Mouse (Mus musculus): Measurements from ENCODE around the gene Fbxw16. TPM values are rescaled to one million over a fixed set of nuclear protein-coding genes. Genes with fewer than 3 reads are reported as not detected.
A peak's percentile ranks its signal among the peaks of the same experiment; 100 is the strongest.
"Not testable (repeated sequence)": the region's sequence is repeated elsewhere in the genome, so short reads cannot be mapped to it uniquely, and the experiment has no call there.

Fbxw16 gene
- not detected in 2 replicates for polyA plus RNA-seq (2012; rRNA removed)

DNA sequence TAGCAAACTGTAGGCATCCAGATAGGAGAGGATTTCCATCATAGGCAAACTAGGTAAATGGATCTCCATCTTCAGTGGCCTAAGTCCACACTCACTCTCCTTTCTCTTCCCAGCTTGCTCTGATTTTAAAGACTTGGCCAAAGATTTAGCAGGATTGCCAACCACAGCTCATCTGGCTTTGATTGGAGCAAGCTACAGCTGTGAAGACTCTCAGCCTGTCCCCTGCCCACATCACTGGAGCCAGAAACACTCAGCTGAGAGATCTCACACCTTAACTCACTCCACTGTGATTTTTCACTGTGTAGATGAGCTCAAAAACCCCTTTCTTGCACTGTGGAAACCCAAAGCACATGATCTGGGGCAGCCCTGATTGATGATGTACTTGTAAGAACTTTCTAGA, at the start of gene Fbxw16:
Gene Fbxw16 (minus strand): TSS at position 101 of the 400 bp plus-strand sequence.
- no peaks in the 10 kb centered on the region for H3K36me3 ChIP-seq (ENCODE audit: control insufficient read depth, insufficient read depth, low read length)

DNA sequence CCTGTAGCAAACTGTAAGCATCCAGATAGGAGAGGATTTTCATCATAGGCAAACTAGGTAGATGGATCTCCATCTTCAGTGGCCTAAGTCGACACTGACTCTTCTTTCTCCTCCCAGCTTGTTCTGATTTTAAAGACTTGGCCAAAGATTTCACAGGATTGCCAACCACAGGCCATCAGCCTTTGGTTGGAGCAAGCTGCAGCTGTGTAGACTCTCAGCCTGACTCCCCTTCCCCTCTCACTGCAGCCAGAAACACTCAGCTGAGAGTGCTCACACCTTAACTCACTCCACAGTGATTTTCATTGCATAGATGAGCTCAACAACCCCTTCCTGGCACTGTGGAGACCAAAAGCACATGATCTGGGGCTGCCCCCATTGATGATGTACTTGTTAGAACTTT, 46.8 kb upstream of the Fbxw16 start, which contains the start of gene Fbxw19:
Gene Fbxw19 (minus strand): TSS at position 101 of the 400 bp plus-strand sequence.
- H3K27ac ChIP-seq (ENCODE audit: insufficient read depth, low read depth, low read length); H3K27me3 ChIP-seq (replicated peaks; ENCODE audit: control insufficient read depth, insufficient read depth, low read length); DNase-seq; H3K4me3 ChIP-seq (ENCODE audit: insufficient read depth, low read depth, low read length); H3K4me1 ChIP-seq (ENCODE audit: control insufficient read depth, insufficient read depth, low read length); H3K36me3 ChIP-seq (ENCODE audit: control insufficient read depth, insufficient read depth, low read length): not testable (repeated sequence)
- WGBS: 74% methylated on average over 1 of the region's 1 CpGs

More for the DNA sequence above, at the start of gene Fbxw16:
- no peak within 1 kb of the TSS for H3K4me3 ChIP-seq (ENCODE audit: insufficient read depth, low read depth, low read length)
- no peaks in the 10 kb centered on the region for H3K4me1 ChIP-seq (ENCODE audit: control insufficient read depth, insufficient read depth, low read length)
- no peak for DNase-seq
- TF ChIP-seq CTCF (conservative IDR thresholded peaks at IDR 0.05; ENCODE audit: insufficient read depth, insufficient read length, low read depth, low read length) (no peak), POLR2A (IDR thresholded peaks at IDR 0.05; ENCODE audit: low read depth, low read length) (no peak)
- H3K27me3 ChIP-seq (replicated peaks; ENCODE audit: control insufficient read depth, insufficient read depth, low read length): no peaks in the 10 kb centered on the region
- H3K27ac ChIP-seq (ENCODE audit: insufficient read depth, low read depth, low read length): no peak within 1 kb of the TSS

DNA sequence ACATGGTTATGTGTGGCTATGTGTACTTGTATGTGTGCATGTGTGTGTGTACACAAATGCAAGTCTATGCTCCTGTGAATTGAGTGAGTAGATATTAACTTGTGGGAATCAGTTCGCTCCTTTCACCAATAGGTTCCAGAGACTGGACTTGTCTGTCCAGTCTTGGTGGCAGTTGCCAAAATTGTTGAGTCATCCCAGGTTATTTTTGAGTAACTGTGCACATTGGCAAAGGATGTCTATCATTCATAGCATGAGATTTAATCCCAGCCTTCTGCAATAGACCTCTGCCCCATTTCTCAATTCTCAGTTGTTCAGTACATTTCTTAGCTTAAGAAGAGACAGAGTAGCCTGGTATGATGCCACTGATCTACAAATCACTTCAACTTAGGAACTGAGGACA, 16.0 kb downstream of the Fbxw16 start:
- TF ChIP-seq POLR2A (IDR thresholded peaks at IDR 0.05; ENCODE audit: low read depth, low read length) (no peak), CTCF (conservative IDR thresholded peaks at IDR 0.05; ENCODE audit: insufficient read depth, insufficient read length, low read depth, low read length) (no peak)
- 89% methylated on average over 1 of the region's 1 CpGs for WGBS
- no peak overlapping the region for H3K27ac ChIP-seq (ENCODE audit: insufficient read depth, low read depth, low read length)
- H3K27me3 ChIP-seq (replicated peaks; ENCODE audit: control insufficient read depth, insufficient read depth, low read length): no peaks in the 10 kb centered on the region
- DNase-seq: peak; percentile 3
- H3K4me1 ChIP-seq (ENCODE audit: control insufficient read depth, insufficient read depth, low read length): no peaks in the 10 kb centered on the region
- no peaks in the 10 kb centered on the region for H3K36me3 ChIP-seq (ENCODE audit: control insufficient read depth, insufficient read depth, low read length)
- no peak overlapping the region for H3K4me3 ChIP-seq (ENCODE audit: insufficient read depth, low read depth, low read length)

DNA sequence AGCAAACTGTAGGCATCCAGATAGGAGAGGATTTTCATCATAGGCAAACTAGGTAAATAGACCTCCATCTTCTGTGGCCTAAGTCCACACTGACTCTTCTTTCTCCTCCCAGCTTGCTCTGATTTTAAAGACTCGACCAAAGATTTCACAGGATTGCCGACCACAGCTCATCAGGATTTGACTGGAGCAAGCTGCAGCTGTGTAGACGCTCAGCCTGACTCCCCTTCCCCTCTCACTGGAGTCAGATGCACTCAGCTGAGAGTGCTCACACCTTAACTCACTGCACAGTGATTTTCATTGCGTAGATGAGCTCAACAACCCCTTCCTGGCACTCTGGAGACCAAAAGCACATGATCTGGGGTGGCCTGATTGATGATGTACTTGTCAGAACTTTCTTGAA, 44.7 kb downstream of the Fbxw16 start, which contains the start of gene Fbxw22:
Gene Fbxw22 (minus strand): TSS at position 101 of the 400 bp plus-strand sequence.
- H3K27me3 ChIP-seq (replicated peaks; ENCODE audit: control insufficient read depth, insufficient read depth, low read length); H3K27ac ChIP-seq (ENCODE audit: insufficient read depth, low read depth, low read length); DNase-seq; H3K4me3 ChIP-seq (ENCODE audit: insufficient read depth, low read depth, low read length); H3K36me3 ChIP-seq (ENCODE audit: control insufficient read depth, insufficient read depth, low read length); H3K4me1 ChIP-seq (ENCODE audit: control insufficient read depth, insufficient read depth, low read length): not testable (repeated sequence)
- WGBS: 73% methylated on average over 4 of the region's 4 CpGs

Other genes starting within 250 kb of the Fbxw16 start
- gene Fbxw20, start 214.4 kb downstream of the Fbxw16 start, polyA plus RNA-seq (2012; rRNA removed): not detected in 2 replicates
- not detected in 2 replicates for gene Fbxw14, start 161.5 kb downstream of the Fbxw16 start, polyA plus RNA-seq (2012; rRNA removed)
- not detected in 2 replicates for gene Fbxw28, start 109.5 kb downstream of the Fbxw16 start, polyA plus RNA-seq (2012; rRNA removed)
- gene Fbxw22, start 44.8 kb downstream of the Fbxw16 start, polyA plus RNA-seq (2012; rRNA removed): not detected in 2 replicates
- gene Fbxw19, start 46.7 kb upstream of the Fbxw16 start, polyA plus RNA-seq (2012; rRNA removed): not detected in 2 replicates
- gene Fbxw15, start 119.1 kb upstream of the Fbxw16 start, polyA plus RNA-seq (2012; rRNA removed): 0.61 and 0.67 TPM in 2 replicates
- not detected in 2 replicates for gene Fbxw24, start 176.9 kb upstream of the Fbxw16 start, polyA plus RNA-seq (2012; rRNA removed)
- gene Fbxw25, start 215.5 kb upstream of the Fbxw16 start, polyA plus RNA-seq (2012; rRNA removed): not detected in 2 replicates